Mouse (Mus musculus): ENCODE results near the gene Vsig10. TPM values are rescaled to one million over a fixed set of nuclear protein-coding genes. Genes with fewer than 3 reads are reported as not detected.
"Not testable (repeated sequence)": the region's sequence is repeated elsewhere in the genome, so short reads cannot be mapped to it uniquely, and the experiment has no call there.

Vsig10 gene
- polyA plus RNA-seq, 1 experiment = 7.5 TPM

DNA sequence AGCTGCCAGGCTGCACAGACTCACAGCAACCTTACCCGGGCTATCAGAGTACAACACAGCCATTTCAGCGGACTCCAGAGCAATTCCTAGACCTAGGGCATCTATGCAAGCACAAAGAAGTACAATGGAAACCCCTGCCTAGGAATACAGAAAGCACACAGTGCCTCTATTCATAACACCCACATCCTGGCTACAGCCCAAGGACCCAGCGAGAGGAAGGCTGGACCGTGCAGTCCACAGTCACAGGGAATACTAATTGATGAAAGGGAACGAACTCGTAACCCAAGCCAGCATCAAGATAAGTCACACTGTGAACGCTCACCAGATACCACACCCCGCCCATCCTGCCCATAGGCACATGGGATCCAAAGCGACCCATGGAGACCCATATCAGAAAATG lies 34.9 kb upstream of the Vsig10 start:
- H3K27ac ChIP-seq (ENCODE audit: insufficient read depth, low read length) = no peak overlapping the region
- H3K4me3 ChIP-seq (ENCODE audit: insufficient read depth, low read length) = no peak overlapping the region
- no peak for TF ChIP-seq CTCF (IDR thresholded peaks at IDR 0.05; ENCODE audit: borderline replicate concordance, insufficient read depth, low read length)
- no peak for TF ChIP-seq POLR2A (IDR thresholded peaks at IDR 0.05; ENCODE audit: low read depth, low read length)
- peaks cover 12% of the 10 kb centered on the region for H3K4me1 ChIP-seq (ENCODE audit: control insufficient read depth, insufficient read depth, low read length)

DNA sequence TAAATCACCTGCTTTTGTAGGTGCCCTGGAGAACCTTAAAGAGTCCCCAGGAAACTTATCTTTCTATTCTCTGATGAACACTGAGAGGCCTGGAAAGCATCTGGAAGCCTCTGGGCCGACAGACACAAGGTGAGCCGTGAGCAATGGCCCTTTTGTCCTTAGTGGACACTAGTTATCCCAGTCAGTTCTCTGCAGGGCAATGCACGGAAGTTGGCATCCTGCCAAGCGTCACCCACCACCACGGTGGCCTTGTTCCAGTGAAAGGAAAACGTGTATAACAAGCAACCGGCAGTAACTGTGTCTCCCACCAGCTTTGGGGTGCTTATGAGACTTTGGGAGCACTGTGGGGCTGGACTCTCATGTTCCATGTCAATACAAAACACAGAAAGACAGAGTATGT lies 34.2 kb upstream of the Vsig10 start:
- no peak for TF ChIP-seq POLR2A (IDR thresholded peaks at IDR 0.05; ENCODE audit: low read depth, low read length)
- no peak for TF ChIP-seq CTCF (IDR thresholded peaks at IDR 0.05; ENCODE audit: borderline replicate concordance, insufficient read depth, low read length)
- Histone ChIP-seq H3K27ac (ENCODE audit: insufficient read depth, low read length) (no peak overlapping the region), H3K4me1 (ENCODE audit: control insufficient read depth, insufficient read depth, low read length) (peaks cover 12% of the 10 kb centered on the region), H3K4me3 (ENCODE audit: insufficient read depth, low read length) (no peak overlapping the region)

GRCm38 (mm10) chr5:117285266-117285665 lies 33.6 kb upstream of the Vsig10 start:
- TF ChIP-seq POLR2A (IDR thresholded peaks at IDR 0.05; ENCODE audit: low read depth, low read length) (no peak), CTCF (IDR thresholded peaks at IDR 0.05; ENCODE audit: borderline replicate concordance, insufficient read depth, low read length) (no peak)
- Histone ChIP-seq H3K27ac (ENCODE audit: insufficient read depth, low read length) (no peak overlapping the region), H3K4me3 (ENCODE audit: insufficient read depth, low read length) (no peak overlapping the region), H3K4me1 (ENCODE audit: control insufficient read depth, insufficient read depth, low read length) (peaks cover 12% of the 10 kb centered on the region)

DNA sequence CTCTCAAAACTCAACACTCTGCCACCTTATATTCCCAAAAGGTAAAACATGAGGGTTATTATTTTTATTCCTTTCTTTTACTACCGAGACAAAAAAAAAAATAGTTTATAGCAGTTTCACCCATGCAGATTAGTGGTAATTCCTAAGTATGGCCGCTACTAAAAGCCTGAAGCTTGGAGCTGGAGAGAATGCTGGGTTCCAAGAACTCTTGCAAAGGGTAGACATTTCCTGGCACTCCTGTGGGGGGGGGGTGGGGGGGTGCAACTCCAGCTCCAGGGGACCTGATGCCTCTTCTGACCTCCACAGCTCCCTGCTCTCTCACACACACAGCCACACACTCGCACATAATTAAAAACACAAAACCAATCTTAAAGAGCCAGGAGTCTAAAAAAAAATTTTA lies 32.6 kb upstream of the Vsig10 start:
- peak overlapping the region; percentile 83 for H3K4me3 ChIP-seq (ENCODE audit: insufficient read depth, low read length)
- H3K27ac ChIP-seq (ENCODE audit: insufficient read depth, low read length) = no peak overlapping the region
- H3K4me1 ChIP-seq (ENCODE audit: control insufficient read depth, insufficient read depth, low read length) = peaks cover 7% of the 10 kb centered on the region; the same call in 1 of the 2 replicates
- no peak for TF ChIP-seq POLR2A (IDR thresholded peaks at IDR 0.05; ENCODE audit: low read depth, low read length)
- no peak for TF ChIP-seq CTCF (IDR thresholded peaks at IDR 0.05; ENCODE audit: borderline replicate concordance, insufficient read depth, low read length)

DNA sequence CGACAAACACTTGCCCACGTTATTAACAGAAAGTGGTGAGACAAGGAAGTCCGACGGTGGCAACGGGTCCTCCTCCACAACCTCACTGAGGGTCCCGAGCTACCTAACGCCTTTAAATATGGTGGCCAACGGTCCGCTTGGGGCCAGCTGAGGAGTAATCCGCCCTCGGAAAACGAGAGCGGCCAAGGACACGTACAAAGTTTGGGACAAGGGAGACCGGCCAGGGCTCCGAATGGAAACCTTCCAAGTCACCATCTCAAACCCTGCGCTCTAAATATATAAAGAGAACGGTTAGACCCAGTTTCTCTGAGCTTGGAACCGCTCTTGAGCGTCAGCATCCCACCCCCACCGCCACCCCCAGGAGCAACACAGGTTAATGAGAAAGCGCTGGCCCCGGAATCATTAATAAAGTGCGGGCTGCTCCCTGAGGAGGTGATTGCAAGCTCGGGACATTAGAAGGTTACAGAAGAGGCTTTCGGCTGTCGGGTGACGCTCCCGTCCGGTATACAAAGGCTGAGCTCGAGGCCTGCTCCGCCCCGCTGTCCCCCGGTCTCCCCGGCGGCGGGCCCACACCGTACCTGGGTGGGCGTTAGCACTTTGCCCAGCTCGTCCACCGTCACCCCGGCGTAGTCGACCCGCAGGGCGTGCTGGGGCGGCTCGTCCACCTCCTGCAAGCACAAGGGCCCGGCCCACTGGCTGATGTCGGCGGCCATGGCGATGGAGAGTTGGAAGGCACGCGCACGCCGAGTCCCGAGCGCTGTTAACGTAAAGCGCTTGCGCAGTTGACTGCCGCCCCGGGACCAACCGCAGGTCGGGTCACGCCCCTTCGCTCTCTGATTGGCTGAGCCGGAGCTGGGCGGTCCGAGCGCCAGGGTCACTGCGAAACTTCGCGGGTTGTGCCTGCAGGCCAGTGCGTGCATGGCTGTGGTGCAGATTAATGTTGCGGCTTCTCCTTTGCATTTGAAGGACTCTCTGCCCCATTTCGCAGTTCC lies 31.8 kb upstream of the Vsig10 start, which contains the start of gene Pebp1:
Pebp1 (minus strand) TSS at position 795 of the 992 bp plus-strand sequence.
- Histone ChIP-seq H3K4me1 (ENCODE audit: control insufficient read depth, insufficient read depth, low read length) (peaks cover 7% of the 10 kb centered on the region; the same call in 1 of the 2 replicates), H3K4me3 (ENCODE audit: insufficient read depth, low read length) (peak within 1 kb of the TSS; percentile 83), H3K27ac (ENCODE audit: insufficient read depth, low read length) (peak within 1 kb of the TSS; percentile 39)
- TF ChIP-seq POLR2A (IDR thresholded peaks at IDR 0.05; ENCODE audit: low read depth, low read length) = peak; percentile 61; the same call in 1 of the 2 replicates
- TF ChIP-seq CTCF (IDR thresholded peaks at IDR 0.05; ENCODE audit: borderline replicate concordance, insufficient read depth, low read length) = no peak

DNA sequence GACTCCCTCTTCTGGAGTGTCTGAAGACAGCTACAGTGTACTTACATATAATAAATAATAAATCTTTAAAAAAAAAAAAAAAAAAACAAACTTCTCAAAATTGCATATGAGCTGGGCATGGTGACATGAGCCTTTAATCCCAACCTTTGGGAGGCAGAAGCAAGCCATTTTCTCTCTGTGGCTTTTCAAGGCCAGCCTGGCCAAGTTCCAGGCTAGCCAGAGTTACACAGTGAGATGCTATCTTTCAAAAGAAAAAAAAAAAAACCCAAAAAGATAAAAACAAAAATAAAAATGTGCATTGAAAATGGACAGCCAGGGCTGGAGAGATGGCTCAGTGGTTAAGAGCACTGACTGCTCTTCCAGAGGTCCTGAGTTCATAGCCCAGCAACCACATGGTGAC lies 29.2 kb upstream of the Vsig10 start:
- TF ChIP-seq POLR2A (IDR thresholded peaks at IDR 0.05; ENCODE audit: low read depth, low read length) (no peak), CTCF (IDR thresholded peaks at IDR 0.05; ENCODE audit: borderline replicate concordance, insufficient read depth, low read length) (no peak)
- Histone ChIP-seq H3K4me1 (ENCODE audit: control insufficient read depth, insufficient read depth, low read length) (peaks cover 7% of the 10 kb centered on the region; the same call in 1 of the 2 replicates), H3K27ac (ENCODE audit: insufficient read depth, low read length) (no peak overlapping the region), H3K4me3 (ENCODE audit: insufficient read depth, low read length) (no peak overlapping the region)

GRCm38 (mm10) chr5:117290081-117290480 lies 28.8 kb upstream of the Vsig10 start:
- no peak overlapping the region for H3K4me3 ChIP-seq (ENCODE audit: insufficient read depth, low read length)
- TF ChIP-seq POLR2A (IDR thresholded peaks at IDR 0.05; ENCODE audit: low read depth, low read length) (no peak), CTCF (IDR thresholded peaks at IDR 0.05; ENCODE audit: borderline replicate concordance, insufficient read depth, low read length) (no peak)
- no peak overlapping the region for H3K27ac ChIP-seq (ENCODE audit: insufficient read depth, low read length)
- peaks cover 7% of the 10 kb centered on the region; the same call in 1 of the 2 replicates for H3K4me1 ChIP-seq (ENCODE audit: control insufficient read depth, insufficient read depth, low read length)

GRCm38 (mm10) chr5:117291312-117291711 lies 27.6 kb upstream of the Vsig10 start:
- peaks cover 5% of the 10 kb centered on the region; the same call in 1 of the 2 replicates for H3K4me1 ChIP-seq (ENCODE audit: control insufficient read depth, insufficient read depth, low read length)
- TF ChIP-seq POLR2A (IDR thresholded peaks at IDR 0.05; ENCODE audit: low read depth, low read length) = no peak
- TF ChIP-seq CTCF (IDR thresholded peaks at IDR 0.05; ENCODE audit: borderline replicate concordance, insufficient read depth, low read length) = no peak

GRCm38 (mm10) chr5:117292547-117292946 lies 26.3 kb upstream of the Vsig10 start:
- Histone ChIP-seq H3K27ac (ENCODE audit: insufficient read depth, low read length) (no peak overlapping the region), H3K4me1 (ENCODE audit: control insufficient read depth, insufficient read depth, low read length) (peaks cover 5% of the 10 kb centered on the region; the same call in 1 of the 2 replicates), H3K4me3 (ENCODE audit: insufficient read depth, low read length) (no peak overlapping the region)
- TF ChIP-seq POLR2A (IDR thresholded peaks at IDR 0.05; ENCODE audit: low read depth, low read length) = no peak
- TF ChIP-seq CTCF (IDR thresholded peaks at IDR 0.05; ENCODE audit: borderline replicate concordance, insufficient read depth, low read length) = no peak

More at GRCm38 (mm10) chr5:117291312-117291711, 27.6 kb upstream of the Vsig10 start:
- Histone ChIP-seq H3K27ac (ENCODE audit: insufficient read depth, low read length) (no peak overlapping the region), H3K4me3 (ENCODE audit: insufficient read depth, low read length) (no peak overlapping the region)

- H3K4me1 ChIP-seq (ENCODE audit: control insufficient read depth, insufficient read depth, low read length); H3K4me3 ChIP-seq (ENCODE audit: insufficient read depth, low read length); H3K27ac ChIP-seq (ENCODE audit: insufficient read depth, low read length): not testable (repeated sequence)
These were observed 25.1 kb upstream of the Vsig10 start for GRCm38 (mm10) chr5:117293776-117294175.
